Mouse (Mus musculus) activated CD4-positive, CD25-positive, alpha-beta regulatory T cell, adult 4 months (primary cell): ENCODE measurements around the gene Dennd2c. TPM values are rescaled to one million over a fixed set of nuclear protein-coding genes. Genes with fewer than 3 reads are reported as not detected.
"Not testable (repeated sequence)": the region's sequence is repeated elsewhere in the genome, so short reads cannot be mapped to it uniquely, and the experiment has no call there.

Experiments used
- ATAC-seq: one replicate; pipeline ENCODE4 v1.8.0; 2017
- polyA plus RNA-seq, 2 experiments: library from polyadenylated mRNA; unstranded; fragments of 100-300 nt; shearing (Covaris generic); gene quantifications; one replicate each; pipeline ENCODE4 v1.2.1; 2017

The Dennd2c gene
- polyA plus RNA-seq, 2 experiments from 2014 or later, result 1.4 TPM

DNA sequence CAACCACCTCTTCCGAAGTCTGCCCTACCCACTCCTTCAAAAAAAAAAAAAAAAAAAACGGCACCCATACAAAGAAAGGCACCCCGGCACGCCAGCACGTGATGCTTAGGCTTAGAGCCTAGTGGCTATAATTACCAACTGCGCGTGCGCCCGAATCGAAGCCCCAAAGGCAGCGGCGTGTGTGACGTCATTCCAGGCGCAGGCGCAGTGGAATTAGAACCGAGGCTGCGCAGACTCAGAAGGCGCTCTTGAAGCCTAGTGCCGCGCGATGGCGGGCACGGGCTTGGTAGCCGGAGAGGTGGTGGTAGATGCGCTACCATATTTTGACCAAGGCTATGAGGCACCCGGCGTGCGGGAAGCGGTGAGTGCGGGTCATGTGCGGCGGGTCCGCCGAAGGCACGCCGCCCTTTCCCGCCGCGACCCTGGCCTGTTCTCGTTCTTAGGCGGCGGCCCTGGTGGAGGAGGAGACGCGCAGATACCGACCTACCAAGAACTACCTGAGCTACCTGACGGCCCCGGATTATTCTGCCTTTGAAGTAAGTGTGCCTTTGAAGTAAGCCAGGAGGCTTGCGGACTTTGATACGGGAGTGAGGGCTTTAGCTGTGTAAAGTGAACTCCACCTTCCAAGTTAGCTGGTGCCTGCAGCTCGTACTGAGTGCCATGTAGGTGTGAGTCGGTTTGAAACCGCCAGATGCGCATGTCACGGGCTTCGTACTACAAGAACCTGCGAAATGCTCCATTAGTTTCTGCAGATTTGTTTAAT is 69.3 kb downstream of the Dennd2c start, which contains the start of gene Bcas2:
Bcas2 (plus strand) TSS at position 151 of the 763 bp plus-strand sequence.
- ATAC-seq, result peak; percentile 91

DNA sequence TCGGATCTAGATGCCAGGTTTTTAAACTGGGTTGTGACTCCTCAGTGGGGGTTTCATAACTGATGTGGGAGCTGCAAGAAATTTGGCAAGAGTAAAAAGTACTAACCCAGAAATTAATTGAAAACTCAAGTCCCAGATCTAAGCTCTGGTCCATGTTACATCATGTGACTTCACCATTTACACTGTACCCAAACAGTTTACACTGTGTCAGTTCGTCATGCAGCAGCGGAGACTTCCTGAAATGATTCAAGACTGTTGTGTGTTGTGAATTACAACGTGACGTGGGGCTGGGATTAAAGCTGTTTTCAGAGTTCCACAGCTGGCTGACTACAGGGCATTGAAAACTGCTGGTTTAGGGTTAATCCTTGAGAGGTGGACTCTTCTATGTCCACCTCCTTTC is 70.2 kb downstream of the Dennd2c start:
- no peak for ATAC-seq

DNA sequence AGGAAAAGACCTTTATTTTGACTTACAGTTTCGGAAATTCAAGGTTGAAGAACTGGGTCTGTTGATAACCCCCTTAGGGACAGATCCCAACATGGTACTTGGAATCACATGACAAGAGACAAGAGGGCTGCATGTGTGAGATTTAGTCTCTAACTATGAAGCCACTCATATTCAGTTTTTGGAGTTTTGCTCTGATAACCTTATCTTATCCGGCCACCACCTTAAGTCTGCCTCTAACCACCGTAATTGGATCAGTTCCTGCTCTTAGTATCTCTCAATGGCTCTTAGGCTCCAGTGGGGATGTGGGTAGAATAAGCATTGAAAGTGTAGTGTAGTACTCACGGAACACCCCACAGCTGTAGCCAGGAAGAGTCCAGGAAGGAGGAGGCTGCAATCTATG is 74.3 kb downstream of the Dennd2c start:
- no peak for ATAC-seq

DNA sequence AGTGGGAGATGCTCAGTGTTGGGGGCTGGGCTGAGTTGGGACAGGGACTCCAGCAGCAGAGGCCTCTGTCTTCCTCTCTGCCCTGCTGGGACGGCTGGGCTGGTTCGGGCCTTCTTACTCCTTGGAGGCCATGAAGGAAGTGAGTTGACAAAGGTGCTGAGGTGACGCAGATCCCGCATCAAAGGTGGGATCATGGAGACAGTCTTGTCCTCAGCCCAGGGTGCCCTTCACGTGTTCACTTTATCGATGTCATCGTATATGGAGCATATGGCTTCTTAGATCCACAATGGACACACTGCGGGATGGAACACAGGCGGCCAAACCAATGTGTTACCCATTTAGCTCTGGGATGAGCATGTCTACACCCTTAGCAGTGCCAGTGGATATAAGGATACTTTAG is 77.1 kb downstream of the Dennd2c start:
- ATAC-seq, result no peak

DNA sequence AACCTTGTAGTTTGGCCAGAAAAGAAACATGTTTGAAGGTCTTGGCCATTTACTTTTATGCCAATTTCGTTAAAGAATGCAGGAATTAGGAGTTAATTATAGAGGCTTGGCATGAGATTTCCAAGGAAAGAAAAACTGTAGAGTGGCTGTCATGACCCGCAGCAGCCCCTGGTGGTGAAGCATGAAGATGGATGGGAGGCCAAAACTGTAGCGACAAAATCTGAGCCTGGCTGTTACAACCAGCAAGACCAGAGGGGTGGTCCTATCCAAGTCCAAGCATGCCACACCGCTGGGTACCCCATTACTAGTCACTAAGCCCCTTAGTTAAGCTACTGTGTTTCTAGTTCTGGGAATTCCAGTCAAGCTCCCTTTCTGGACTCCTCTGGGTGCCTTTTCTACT is 78.8 kb downstream of the Dennd2c start:
- ATAC-seq, result no peak

DNA sequence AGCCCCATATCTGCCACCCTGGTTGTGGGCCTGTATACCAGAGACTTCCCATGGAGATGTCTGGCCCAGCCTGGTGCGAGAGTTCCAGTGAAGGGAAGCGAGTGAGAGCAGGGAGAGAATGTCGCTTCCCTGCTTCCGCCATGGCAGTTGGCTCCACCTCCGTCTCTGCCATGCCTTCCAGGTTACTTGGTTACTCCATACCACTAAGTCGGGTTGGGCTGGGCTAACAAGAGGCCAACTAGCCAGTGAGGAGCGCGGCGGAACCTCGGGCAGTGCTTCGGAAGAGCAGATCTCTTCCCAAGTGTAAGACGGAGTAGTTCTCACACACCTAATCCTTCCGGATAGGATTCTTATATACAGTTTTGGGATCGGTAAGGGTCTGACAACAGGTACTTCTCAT is 80.4 kb downstream of the Dennd2c start:
- no peak for ATAC-seq

DNA sequence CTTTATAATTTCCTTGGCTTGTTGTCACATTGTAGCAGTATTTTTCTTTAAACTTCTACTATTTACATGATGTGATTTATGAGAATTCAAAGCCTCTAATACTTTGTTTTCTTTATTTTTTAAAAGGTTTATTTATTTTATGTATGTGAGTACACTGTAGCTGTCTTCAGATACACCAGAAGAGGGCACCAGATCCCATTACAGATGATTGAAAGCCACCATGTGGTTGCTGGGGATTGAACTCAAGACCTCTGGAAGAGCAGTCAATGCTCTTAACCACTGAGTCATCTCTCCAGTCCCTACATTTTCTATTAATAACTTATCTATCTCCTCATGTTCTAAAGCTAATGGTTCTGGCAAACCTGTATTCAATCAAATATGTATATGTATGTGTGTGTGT is 82.1 kb downstream of the Dennd2c start:
- ATAC-seq, result not testable (repeated sequence)

DNA sequence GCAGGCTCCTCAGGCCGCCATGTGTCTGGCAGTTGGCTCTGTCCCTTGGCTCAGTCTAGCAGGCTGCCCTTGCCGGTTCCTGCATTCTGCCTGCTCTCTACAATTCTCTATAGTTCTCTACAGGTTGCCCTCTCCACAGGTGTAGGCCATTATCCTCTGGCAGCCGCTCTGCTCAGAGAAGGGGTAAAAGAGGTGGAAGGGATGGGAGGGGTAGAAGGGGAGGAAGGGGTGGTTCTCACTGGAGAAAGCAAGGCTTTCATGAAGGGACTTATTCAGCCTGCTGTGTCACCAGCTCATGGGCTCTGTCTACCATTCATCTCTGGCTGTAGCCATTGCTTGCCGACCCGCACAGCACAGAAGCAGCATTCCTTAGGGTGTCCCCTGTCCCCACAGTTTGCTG is 86.0 kb downstream of the Dennd2c start:
- ATAC-seq, result no peak

DNA sequence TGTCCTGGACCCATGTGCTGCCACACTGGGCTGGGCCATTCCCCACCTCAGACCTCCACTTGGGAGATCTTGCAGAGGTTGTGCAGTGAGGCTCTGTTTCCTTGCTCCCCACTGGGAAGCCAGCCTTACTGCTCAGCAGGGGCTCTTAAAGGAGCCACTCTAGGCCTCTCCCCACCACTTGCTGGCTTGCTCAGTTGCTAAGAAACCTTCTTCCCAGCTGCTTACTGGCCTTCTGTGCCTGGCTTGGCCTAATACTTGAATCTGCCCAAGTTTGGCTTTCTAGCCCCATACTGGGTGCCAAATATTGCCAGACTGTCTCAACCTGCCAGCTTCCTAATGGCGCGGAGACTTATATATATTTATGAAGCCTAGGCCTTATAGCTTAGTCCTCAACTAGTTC is 86.5 kb downstream of the Dennd2c start:
- no peak for ATAC-seq

DNA sequence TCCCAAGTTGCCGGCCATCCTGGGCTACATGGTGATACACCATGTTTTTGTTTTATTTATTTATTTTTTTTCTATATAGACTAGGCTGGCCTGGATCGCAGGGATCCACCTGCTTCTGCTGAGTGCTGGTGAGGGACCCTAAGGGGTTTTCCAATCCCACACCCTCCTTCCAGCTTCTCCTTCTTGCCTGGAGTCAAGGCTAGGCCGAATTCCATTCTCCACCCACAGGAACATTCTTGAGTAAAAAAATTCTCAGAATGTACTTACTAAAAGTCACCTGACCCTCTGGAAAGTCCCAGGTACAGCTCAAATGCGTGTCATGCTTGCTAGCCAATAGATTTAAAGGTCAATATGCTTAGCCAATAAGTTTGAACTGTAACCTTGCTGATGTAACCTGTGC is 89.8 kb downstream of the Dennd2c start:
- ATAC-seq, result no peak

DNA sequence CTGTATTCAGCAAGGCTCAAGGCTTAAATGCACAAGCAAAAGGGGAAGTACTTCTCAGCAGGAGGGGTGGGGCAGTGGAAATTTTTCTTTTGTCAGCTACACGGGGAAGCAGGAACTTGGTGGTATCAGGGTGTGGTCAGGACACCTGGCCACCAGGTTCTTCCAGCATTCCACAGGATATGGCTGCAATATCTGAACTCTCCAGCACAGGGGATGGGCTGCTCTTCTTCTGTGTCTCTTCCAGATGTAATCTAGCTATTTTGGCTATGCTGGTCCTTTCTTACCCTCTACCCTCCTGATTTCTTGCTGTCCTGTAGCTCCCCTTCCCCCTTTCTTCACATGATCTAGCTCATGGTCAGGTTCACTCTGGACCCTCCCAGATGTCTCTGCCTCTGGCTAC is 90.8 kb downstream of the Dennd2c start:
- no peak for ATAC-seq

DNA sequence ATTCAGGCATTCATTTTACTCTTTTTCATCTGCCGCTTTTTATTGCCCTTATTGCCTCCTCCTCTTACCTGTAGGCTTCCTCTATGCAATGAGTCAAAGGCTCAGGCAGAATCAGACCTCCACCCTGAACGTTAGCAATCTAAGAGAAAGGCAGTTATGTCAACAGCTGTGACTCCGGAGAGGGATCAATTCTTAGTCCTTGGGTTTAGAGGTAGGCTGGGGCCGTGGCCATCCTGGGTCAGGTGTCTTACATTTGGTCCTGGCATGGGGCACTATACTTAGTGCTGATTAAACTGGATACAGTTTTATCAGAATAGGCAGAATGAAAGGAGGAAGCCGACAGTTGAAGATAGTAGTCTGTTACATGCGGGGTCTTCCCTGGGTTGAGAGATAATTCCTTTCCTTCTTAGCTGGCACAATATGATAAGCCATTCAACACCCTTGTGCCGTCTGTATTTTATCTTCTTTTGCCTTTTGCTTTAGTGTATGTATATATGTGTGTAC is 94.0 kb downstream of the Dennd2c start:
- no peak for ATAC-seq

DNA sequence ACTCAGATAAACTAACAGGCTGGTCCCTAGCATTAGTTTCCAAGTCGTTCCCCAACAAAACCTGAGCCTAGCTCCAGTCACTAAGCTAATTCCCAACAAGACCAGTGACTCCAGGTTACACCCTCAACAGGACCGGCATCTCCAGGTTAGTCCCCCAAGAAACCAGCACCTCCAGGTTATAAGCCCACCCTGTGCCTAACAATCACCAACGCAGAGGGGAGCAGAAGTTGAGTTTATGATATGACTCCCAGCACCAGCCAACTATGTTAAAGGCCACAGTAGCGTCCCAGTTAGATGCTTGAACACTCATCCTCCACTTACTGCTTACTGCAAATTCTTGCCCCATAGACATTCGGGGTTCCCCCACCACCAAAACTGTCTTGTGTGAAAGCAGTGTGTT is 97.0 kb downstream of the Dennd2c start:
- no peak for ATAC-seq

DNA sequence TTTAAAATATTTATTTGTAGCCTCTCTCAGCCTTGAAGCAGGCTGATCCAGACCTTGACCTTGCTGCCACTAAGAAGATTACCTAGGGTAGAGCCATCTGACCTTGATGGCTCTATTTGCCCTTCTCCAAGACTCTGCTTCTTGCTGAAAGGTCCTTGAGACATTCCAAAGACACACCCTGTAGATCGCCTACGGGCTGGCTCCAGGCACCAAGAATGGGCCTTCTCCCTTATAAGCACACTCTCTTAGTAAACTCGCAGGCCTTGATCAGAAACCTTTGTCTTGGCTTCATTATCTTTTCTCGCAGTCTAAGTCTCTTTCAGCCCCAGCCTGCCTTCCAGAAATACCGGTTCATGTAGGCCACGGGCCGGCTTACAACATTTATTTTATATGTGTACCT is 98.7 kb downstream of the Dennd2c start:
- ATAC-seq, result not testable (repeated sequence)

DNA sequence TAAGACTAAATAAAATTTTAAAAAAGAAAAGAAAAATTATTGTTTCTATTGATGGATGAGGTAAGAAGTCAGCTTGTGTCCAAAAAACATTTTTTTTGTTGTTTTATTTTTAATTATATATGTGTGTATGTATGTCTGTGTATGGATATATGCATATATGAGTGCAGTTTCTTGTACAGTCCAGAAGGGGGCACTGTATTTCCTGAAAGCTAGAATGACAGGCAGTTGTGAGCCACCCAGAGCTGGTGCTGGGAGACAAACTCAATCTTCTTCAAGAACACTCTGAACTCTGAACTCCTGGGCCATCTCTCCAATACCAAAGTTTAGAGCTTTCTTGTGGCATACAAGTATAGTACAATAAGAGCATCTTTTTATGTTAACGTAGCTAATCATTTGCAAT is 101.2 kb downstream of the Dennd2c start:
- ATAC-seq, result no peak

DNA sequence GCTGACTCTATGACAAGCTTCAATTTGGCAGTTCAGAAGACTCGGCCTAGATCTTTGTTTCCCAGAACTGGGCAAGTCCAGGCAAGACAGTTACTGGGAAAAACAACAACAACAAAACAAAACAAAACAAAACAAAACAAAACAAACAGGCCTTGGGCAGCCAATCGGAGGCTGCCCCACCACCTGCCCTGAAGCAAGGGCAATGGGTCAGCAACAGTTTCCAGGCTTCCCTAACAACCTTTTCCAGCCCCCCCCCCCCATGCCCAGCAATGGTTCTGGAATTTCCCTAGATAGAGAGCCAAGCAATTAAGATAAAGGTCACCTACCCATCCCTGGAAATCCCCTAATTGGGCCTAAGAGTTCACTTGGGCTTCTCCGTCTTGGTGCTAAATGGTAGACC is 102.0 kb downstream of the Dennd2c start:
- ATAC-seq, result no peak

DNA sequence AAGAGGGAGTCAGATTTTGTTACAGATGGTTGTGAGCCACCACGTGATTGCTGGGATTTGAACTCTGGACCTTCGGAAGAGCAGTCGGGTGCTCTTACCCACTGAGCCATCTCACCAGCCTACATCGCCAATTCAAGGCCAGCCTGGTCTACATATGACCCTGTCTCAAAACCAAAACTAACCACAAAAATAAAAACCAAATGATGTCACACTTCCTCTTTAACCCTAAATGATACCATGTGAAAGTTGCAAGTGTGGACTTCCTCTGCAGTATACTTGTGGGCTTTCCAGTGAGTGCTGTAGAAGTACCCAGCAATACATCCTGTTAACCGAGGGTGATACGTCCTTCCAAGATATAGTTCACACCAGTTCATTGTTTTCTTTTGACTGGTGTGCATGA is 104.0 kb downstream of the Dennd2c start:
- ATAC-seq, result peak; percentile 95

DNA sequence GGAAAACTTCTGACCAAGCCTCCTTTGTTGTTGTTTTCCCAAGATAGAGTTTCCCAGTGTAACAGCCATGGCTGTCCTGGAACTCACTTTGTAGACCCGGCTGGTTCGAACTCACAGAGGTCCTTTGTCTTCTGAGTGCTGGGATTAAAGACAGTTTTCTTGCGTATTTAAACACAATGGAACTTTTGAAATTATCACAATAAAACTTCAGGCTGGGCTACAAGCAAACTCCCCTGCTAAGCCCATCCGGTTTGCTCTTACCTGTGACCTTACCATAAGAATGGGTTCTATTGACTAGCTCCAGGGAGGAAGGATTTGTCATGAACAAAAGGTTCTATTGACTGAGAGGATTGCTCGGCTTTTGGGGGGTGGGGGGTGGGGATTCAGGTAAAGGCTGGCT is 105.3 kb downstream of the Dennd2c start:
- no peak for ATAC-seq

DNA sequence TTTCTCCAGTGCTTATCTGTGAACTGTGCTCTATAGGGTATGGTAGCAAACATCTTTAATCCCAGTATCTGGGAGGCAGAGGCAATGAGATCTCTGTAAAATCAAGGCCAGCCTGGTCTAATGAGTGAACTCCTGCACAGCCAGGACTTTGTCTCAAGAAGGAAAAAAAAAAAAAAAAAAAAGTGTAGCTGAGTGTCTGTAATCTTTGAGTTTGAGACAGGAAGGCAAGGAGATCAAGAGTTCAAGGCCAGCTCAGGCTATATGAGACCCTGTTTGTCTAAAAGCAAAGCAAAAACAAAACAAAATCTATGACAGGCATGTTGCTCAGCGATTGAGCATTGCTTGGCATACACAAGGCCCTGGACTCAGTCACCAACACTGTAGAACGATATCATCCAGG is 105.8 kb downstream of the Dennd2c start:
- ATAC-seq, result no peak

DNA sequence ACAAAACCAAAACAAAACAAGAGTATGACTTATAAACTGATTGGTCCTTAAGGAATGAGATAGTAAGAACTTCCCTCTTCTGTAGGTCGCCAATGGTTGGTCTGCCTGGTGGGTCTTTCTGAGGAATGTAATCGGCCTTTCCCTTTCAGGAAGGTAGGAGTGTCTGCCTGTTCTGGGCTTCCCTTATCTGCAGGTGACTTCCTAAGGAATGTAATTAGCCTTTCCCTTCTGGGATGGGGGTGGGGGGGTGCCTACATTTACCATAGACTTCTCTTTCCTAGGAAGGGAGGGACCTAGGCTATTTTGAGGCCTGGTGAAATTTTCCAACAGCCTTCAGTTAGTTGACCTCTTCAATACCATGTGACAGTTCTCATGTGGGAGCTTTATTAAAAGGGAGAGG is 108.7 kb downstream of the Dennd2c start:
- ATAC-seq, result no peak

DNA sequence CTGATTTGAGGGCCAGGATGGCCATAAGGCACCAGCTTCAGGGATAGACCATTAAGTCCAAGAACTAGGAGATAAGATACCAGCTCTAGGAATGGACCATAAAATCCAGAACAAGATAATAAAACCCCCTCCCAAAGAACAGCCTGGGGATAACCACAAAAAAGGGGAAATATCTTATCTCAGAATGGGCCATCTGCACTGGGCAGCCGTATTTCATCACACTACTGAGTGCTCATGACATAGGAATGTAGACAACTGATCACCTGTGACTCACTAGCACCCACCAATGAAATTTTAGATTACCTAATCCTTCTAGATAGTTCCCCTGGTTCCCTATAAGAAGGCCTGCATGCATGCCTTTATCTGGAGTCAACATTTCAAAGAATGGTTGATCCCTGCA is 109.7 kb downstream of the Dennd2c start:
- no peak for ATAC-seq

DNA sequence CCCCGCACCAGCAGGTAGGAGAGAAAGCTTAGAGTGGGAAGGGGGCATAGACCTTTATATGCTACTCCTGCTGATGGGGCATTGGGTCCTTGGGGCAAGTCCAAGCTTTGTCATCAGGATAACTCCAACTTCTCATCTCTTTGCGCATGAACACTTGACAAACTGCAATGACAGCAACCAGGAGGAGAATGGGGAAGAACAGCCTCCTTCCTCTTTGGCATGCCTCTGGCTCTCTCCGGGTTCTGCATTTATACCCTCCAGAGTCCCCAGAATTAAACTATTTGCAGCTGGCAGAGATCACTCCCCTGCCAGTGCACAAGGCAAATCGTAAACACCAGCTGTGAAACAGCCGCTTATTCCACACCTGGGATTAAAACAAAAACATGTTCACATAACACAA is 111.1 kb downstream of the Dennd2c start:
- no peak for ATAC-seq

DNA sequence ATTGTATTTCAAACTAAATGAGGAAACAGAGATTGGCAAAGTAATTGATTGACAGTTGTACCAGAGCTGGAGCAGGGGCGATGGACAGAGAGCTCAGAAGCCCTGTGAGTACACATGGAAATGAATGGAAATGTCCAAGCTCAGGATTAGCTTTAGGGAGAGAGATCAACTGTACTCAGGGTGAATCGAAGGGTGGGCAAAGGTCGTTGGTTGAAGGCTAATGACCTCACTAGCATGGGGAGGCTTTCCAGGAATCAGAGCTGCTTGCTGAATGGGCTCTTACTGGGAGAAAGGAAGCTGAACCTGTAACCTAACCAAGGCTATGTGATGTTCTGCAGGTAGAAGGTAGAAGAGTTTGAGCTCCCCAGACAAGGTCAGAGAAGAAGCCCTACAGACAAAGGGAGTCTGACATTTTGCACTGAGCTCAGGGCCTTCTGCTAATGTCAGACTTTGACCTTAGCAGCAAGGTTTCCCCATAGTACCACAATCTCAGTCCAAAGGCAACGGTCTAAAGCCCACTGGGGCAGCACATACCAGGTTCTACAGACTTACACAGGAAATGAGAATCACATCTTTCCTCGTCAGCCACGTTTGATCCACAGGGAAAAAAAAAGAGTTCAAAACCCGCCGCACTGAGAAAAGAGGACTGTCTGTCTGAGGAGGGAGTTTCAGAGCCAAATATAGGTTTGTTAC is 112.3 kb downstream of the Dennd2c start:
- ATAC-seq, result no peak

DNA sequence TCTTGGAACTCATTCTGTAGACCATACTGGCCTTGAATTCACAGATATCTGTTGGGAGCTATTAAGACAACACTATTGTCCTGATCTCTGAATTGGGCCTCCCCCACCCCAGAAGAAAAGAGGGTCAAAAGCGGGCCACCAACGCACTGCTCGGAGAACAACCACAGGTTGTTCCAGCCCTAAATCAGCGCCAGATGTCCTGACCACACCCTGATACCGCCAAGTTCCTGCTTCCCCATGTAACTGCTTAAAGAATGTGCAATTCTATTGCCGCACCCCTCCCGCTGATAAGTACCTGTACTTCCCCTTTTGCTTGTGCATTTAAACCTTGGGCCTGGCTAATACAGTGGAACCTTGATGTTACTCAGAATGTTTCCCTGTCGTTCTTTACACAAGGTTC is 113.0 kb downstream of the Dennd2c start:
- not testable (repeated sequence) for ATAC-seq
